Comparison of ENCODE assay signal across 8 mouse cellular contexts in genomic region chr5:119167718-119168117, GRCm38 (mm10).
DNase-seq lines count a peak whose midpoint lies in the region; ATAC-seq lines count a peak whose summit lies in the region.

No protein-coding gene starts in this region.

- ATAC-seq in hindbrain, embryonic 15.5 days (ENCODE audit: low FRiP score, low read depth), result peak; percentile 23; the same call in 1 of the 2 replicates
- no peak for ATAC-seq in hindbrain, embryonic 12.5 days (ENCODE audit: low FRiP score)

- 0 out of 2 replicates have a peak overlapping the region, but pooled peaks have one; percentile 2 for H3K4me2 ChIP-seq in hindbrain, embryonic 15.5 days
- no peak overlapping the region for H3K4me2 ChIP-seq in hindbrain, embryonic 12.5 days (replicated peaks)

- 70% methylated on average over 17 of the region's 17 CpGs for WGBS in hindbrain, embryonic 15.5 days
- 89% methylated on average over 17 of the region's 17 CpGs for WGBS in hindbrain, embryonic 12.5 days

- H3K9me3 ChIP-seq in hindbrain, embryonic 15.5 days, result no peaks in the 10 kb centered on the region
- H3K9me3 ChIP-seq in hindbrain, embryonic 12.5 days (replicated peaks), result no peaks in the 10 kb centered on the region

- no peak overlapping the region for H3K27ac ChIP-seq in hindbrain, embryonic 15.5 days (replicated peaks)
- H3K27ac ChIP-seq in hindbrain, embryonic 12.5 days, result no peak overlapping the region

- DNase-seq in adrenal gland, postnatal 25 days, result peak; percentile 94
- peak; percentile 84 to 86 for DNase-seq in frontal cortex, postnatal 36 days (ENCODE audit: low spot score in 2 of 2)
- DNase-seq in kidney, postnatal 4 days, result peak; percentile 73 to 81
- peak; percentile 72 for DNase-seq in lung, postnatal 14 days
- peak; percentile 21 for DNase-seq in testis, postnatal 14 days (ENCODE audit: low spot score)
- DNase-seq in embryo, embryonic 10 days (ENCODE audit: low spot score), result no peak

- H3K9ac ChIP-seq in hindbrain, embryonic 15.5 days, result no peak overlapping the region
- H3K9ac ChIP-seq in hindbrain, embryonic 12.5 days, result no peak overlapping the region

- no peaks in the 10 kb centered on the region for H3K4me1 ChIP-seq in hindbrain, embryonic 15.5 days (replicated peaks)
- no peaks in the 10 kb centered on the region for H3K4me1 ChIP-seq in hindbrain, embryonic 12.5 days

- H3K27me3 ChIP-seq in hindbrain, embryonic 15.5 days, result no peaks in the 10 kb centered on the region
- H3K27me3 ChIP-seq in hindbrain, embryonic 12.5 days, result no peaks in the 10 kb centered on the region

- no peak overlapping the region for H3K4me3 ChIP-seq in hindbrain, embryonic 15.5 days
- no peak overlapping the region for H3K4me3 ChIP-seq in hindbrain, embryonic 12.5 days

- no peaks in the 10 kb centered on the region for H3K36me3 ChIP-seq in hindbrain, embryonic 15.5 days
- H3K36me3 ChIP-seq in hindbrain, embryonic 12.5 days, result no peaks in the 10 kb centered on the region
